In genomic region chr13:47261961-47262360, GRCm38 (mm10) we compare ENCODE assay signal across 11 mouse cellular contexts.
A peak's percentile ranks its signal among the peaks of the same experiment; 100 is the strongest.
DNase-seq lines count a peak whose midpoint lies in the region; ATAC-seq lines count a peak whose summit lies in the region.
"Had no signal": no experiment of that assay in that cellular context is flagged by ENCODE, and none has a peak within 500 bp of the region (broad histone marks: within the 10 kb centered on the region; RNA-seq: fewer than 3 reads in every experiment).

No protein-coding gene starts in this region.

- H3K4me1 ChIP-seq in hindbrain, embryonic 13.5 days (replicated peaks), result 0 out of 2 replicates have a peak, but pooled peaks cover 7% of the 10 kb centered on the region
- no peaks in the 10 kb centered on the region for H3K4me1 ChIP-seq in hindbrain, embryonic 11.5 days (replicated peaks; ENCODE audit: control insufficient read depth, insufficient read depth, low read length)
- no peaks in the 10 kb centered on the region for H3K4me1 ChIP-seq in neural tube, embryonic 14.5 days (ENCODE audit: control insufficient read depth, insufficient read depth, low read length)
- H3K4me1 ChIP-seq in neural tube, embryonic 15.5 days, result peaks cover 3% of the 10 kb centered on the region; the same call in 1 of the 2 replicates
- H3K4me1 ChIP-seq: embryonic facial prominence, embryonic 13.5 days had no signal

- no peaks in the 10 kb centered on the region for H3K27me3 ChIP-seq in hindbrain, embryonic 13.5 days
- no peaks in the 10 kb centered on the region for H3K27me3 ChIP-seq in hindbrain, embryonic 11.5 days (ENCODE audit: control insufficient read depth, insufficient read depth, low read length)
- no peaks in the 10 kb centered on the region for H3K27me3 ChIP-seq in neural tube, embryonic 14.5 days (ENCODE audit: control insufficient read depth, insufficient read depth, low read length)
- no peaks in the 10 kb centered on the region for H3K27me3 ChIP-seq in neural tube, embryonic 15.5 days (replicated peaks)
- H3K27me3 ChIP-seq: embryonic facial prominence, embryonic 13.5 days had no signal

- no peaks in the 10 kb centered on the region for H3K9me3 ChIP-seq in hindbrain, embryonic 13.5 days
- no peaks in the 10 kb centered on the region for H3K9me3 ChIP-seq in hindbrain, embryonic 11.5 days (ENCODE audit: control insufficient read depth, low read length)
- H3K9me3 ChIP-seq in neural tube, embryonic 14.5 days (ENCODE audit: control insufficient read depth, low read length), result no peaks in the 10 kb centered on the region
- H3K9me3 ChIP-seq in neural tube, embryonic 15.5 days (replicated peaks), result no peaks in the 10 kb centered on the region
- H3K9me3 ChIP-seq: embryonic facial prominence, embryonic 13.5 days; heart, embryonic 10.5 days had no signal

- no peak overlapping the region for H3K4me2 ChIP-seq in hindbrain, embryonic 13.5 days
- no peak overlapping the region for H3K4me2 ChIP-seq in hindbrain, embryonic 11.5 days (replicated peaks; ENCODE audit: low read depth, low read length)
- no peak overlapping the region for H3K4me2 ChIP-seq in neural tube, embryonic 14.5 days (ENCODE audit: low read depth, low read length)
- H3K4me2 ChIP-seq in neural tube, embryonic 15.5 days, result no peak overlapping the region
- H3K4me2 ChIP-seq: embryonic facial prominence, embryonic 13.5 days had no signal

- H3K9ac ChIP-seq in hindbrain, embryonic 13.5 days, result no peak overlapping the region
- no peak overlapping the region for H3K9ac ChIP-seq in hindbrain, embryonic 11.5 days (ENCODE audit: low read depth, low read length)
- H3K9ac ChIP-seq in neural tube, embryonic 14.5 days (replicated peaks; ENCODE audit: low read depth, low read length), result no peak overlapping the region
- no peak overlapping the region for H3K9ac ChIP-seq in neural tube, embryonic 15.5 days (replicated peaks)
- H3K9ac ChIP-seq: embryonic facial prominence, embryonic 13.5 days had no signal

- no peak overlapping the region for H3K4me3 ChIP-seq in hindbrain, embryonic 13.5 days
- no peak overlapping the region for H3K4me3 ChIP-seq in hindbrain, embryonic 11.5 days (ENCODE audit: low read depth, low read length)
- H3K4me3 ChIP-seq in neural tube, embryonic 14.5 days (ENCODE audit: low read depth, low read length), result no peak overlapping the region
- no peak overlapping the region for H3K4me3 ChIP-seq in neural tube, embryonic 15.5 days (replicated peaks)
- H3K4me3 ChIP-seq: embryonic facial prominence, embryonic 13.5 days; heart, embryonic 10.5 days had no signal

- no peak for DNase-seq in hindbrain, embryonic 11.5 days (ENCODE audit: low spot score)
- no peak for DNase-seq in neural tube, embryonic 10.5 days (ENCODE audit: extremely low spot score, low spot score)
- peak; percentile 52 for DNase-seq in brain, adult 2 months (ENCODE audit: low read depth, low spot score)
- DNase-seq: adrenal gland, postnatal 10 days; cerebellum, adult 11-12 months had no signal

- H3K36me3 ChIP-seq in hindbrain, embryonic 13.5 days, result no peaks in the 10 kb centered on the region
- no peaks in the 10 kb centered on the region for H3K36me3 ChIP-seq in hindbrain, embryonic 11.5 days (ENCODE audit: control insufficient read depth, insufficient read depth, low read length)
- H3K36me3 ChIP-seq in neural tube, embryonic 14.5 days (ENCODE audit: control insufficient read depth, insufficient read depth, low read length), result no peaks in the 10 kb centered on the region
- H3K36me3 ChIP-seq in neural tube, embryonic 15.5 days, result no peaks in the 10 kb centered on the region
- H3K36me3 ChIP-seq: embryonic facial prominence, embryonic 13.5 days; heart, embryonic 10.5 days had no signal

- H3K27ac ChIP-seq in hindbrain, embryonic 13.5 days, result no peak overlapping the region
- H3K27ac ChIP-seq in hindbrain, embryonic 11.5 days (ENCODE audit: low read depth, low read length), result no peak overlapping the region
- H3K27ac ChIP-seq in neural tube, embryonic 14.5 days (ENCODE audit: low read depth, low read length), result no peak overlapping the region
- H3K27ac ChIP-seq in neural tube, embryonic 15.5 days (replicated peaks), result no peak overlapping the region
- H3K27ac ChIP-seq: embryonic facial prominence, embryonic 13.5 days; heart, embryonic 10.5 days had no signal

- WGBS in hindbrain, embryonic 13.5 days, result 77% methylated on average over 2 of the region's 2 CpGs
- WGBS in hindbrain, embryonic 11.5 days, result 74% methylated on average over 2 of the region's 2 CpGs
- 64% methylated on average over 2 of the region's 2 CpGs for WGBS in neural tube, embryonic 14.5 days
- WGBS in neural tube, embryonic 15.5 days, result 68% methylated on average over 2 of the region's 2 CpGs

- peak; percentile 73; the same call in 1 of the 2 replicates for ATAC-seq in hindbrain, embryonic 13.5 days (ENCODE audit: low FRiP score)
- ATAC-seq in hindbrain, embryonic 11.5 days (ENCODE audit: low FRiP score), result no peak
- ATAC-seq in neural tube, embryonic 14.5 days (ENCODE audit: low read depth), result peak; percentile 46; the same call in 1 of the 2 replicates
- ATAC-seq in neural tube, embryonic 15.5 days (ENCODE audit: low FRiP score), result peak; percentile 88
- ATAC-seq in cerebellum, adult (ENCODE audit: insufficient number of reproducible peaks, low FRiP score, low TSS enrichment), result no peak

Comparison
In these comparisons a context has a peak if more than half of its experiments do, and no peak if none do; other contexts are left out.
1. ATAC-seq: peak in hindbrain, embryonic 13.5 days (single experiment), neural tube, embryonic 14.5 days (single experiment) and neural tube, embryonic 15.5 days (single experiment); none in hindbrain, embryonic 11.5 days (single experiment) and cerebellum, adult (single experiment).